Mouse (Mus musculus): ENCODE results near the gene Emd. TPM values are rescaled to one million over a fixed set of nuclear protein-coding genes. Genes with fewer than 3 reads are reported as not detected.

Emd gene
- polyA plus RNA-seq, 1 experiment from 2014 or later, result 28.0 TPM

- H3K4me1 ChIP-seq (replicated peaks; ENCODE audit: control insufficient read depth, insufficient read depth, low read length), result no peaks in the 10 kb centered on the region
- peak within 1 kb of the TSS; percentile 59 for H3K4me2 ChIP-seq (ENCODE audit: low read depth, low read length, severe bottlenecking)
- H3K9ac ChIP-seq (ENCODE audit: low read length), result peak within 1 kb of the TSS; percentile 72
- peaks cover 8% of the 10 kb centered on the region for H3K36me3 ChIP-seq (ENCODE audit: control insufficient read depth, insufficient read depth, low read length)
- 16% methylated on average over 38 of the region's 41 CpGs for WGBS
- no peaks in the 10 kb centered on the region for H3K9me3 ChIP-seq (ENCODE audit: control insufficient read depth, low read length)
- H3K4me3 ChIP-seq (ENCODE audit: low read depth, low read length), result peak within 1 kb of the TSS; percentile 56
- H3K27me3 ChIP-seq (ENCODE audit: control insufficient read depth, insufficient read depth, low read length), result no peaks in the 10 kb centered on the region
- ATAC-seq (replicated peaks; ENCODE audit: low FRiP score) (peak; percentile 83), DNase-seq (ENCODE audit: low spot score) (peak; percentile 87)
- H3K27ac ChIP-seq (ENCODE audit: low read depth, low read length), result peak within 1 kb of the TSS; percentile 83
These were observed 50.6 kb downstream of the Emd start, which contains the start of gene Gdi1 for GRCm38 (mm10) chrX:74304867-74305700. Gene Gdi1 (plus strand): TSS chrX:74304998.

Small RNA genes within 50 kb of the gene (microRNA-seq; reads per million reads assigned to microRNA genes)
- not detected for gene Mir7091 (ENCODE audit: insufficient number of aligned reads)

Other genes with a start within 250 kb of the Emd start
- gene Irak1, start 230.8 kb upstream of the Emd start, polyA plus RNA-seq (2014; fragmentation: Nextera tagmentation; extraction: Ambion mirVana), result 49.1 and 56.7 TPM in 2 replicates
- gene Opn1mw, start 127.2 kb upstream of the Emd start, polyA plus RNA-seq (2014; fragmentation: Nextera tagmentation; extraction: Ambion mirVana), result not detected in 2 replicates
- 17.0 and 19.8 TPM in 2 replicates for gene Mecp2, start 119.3 kb upstream of the Emd start, polyA plus RNA-seq (2014; fragmentation: Nextera tagmentation; extraction: Ambion mirVana)
- not detected in 2 replicates for gene Tex28, start 86.8 kb upstream of the Emd start, polyA plus RNA-seq (2014; fragmentation: Nextera tagmentation; extraction: Ambion mirVana)
- 0.28 TPM in 1 of 2 replicates, not detected in the other for gene Tktl1, start 77.4 kb upstream of the Emd start, polyA plus RNA-seq (2014; fragmentation: Nextera tagmentation; extraction: Ambion mirVana)
- gene Flna, start 4.9 kb upstream of the Emd start, polyA plus RNA-seq (2014; fragmentation: Nextera tagmentation; extraction: Ambion mirVana), result 242 and 249 TPM in 2 replicates
- 614 and 677 TPM in 2 replicates for gene Rpl10, start 16.1 kb downstream of the Emd start, polyA plus RNA-seq (2014; fragmentation: Nextera tagmentation; extraction: Ambion mirVana)
- gene Taz, start 27.2 kb downstream of the Emd start, polyA plus RNA-seq (2014; fragmentation: Nextera tagmentation; extraction: Ambion mirVana), result 58.1 and 64.3 TPM in 2 replicates
- gene Dnase1l1, start 27.6 kb downstream of the Emd start, polyA plus RNA-seq (2014; fragmentation: Nextera tagmentation; extraction: Ambion mirVana), result 3.5 and 5.2 TPM in 2 replicates
- gene Atp6ap1, start 42.4 kb downstream of the Emd start, polyA plus RNA-seq (2014; fragmentation: Nextera tagmentation; extraction: Ambion mirVana), result 82.1 and 86.5 TPM in 2 replicates
- gene Gdi1, start 50.3 kb downstream of the Emd start, polyA plus RNA-seq (2014; fragmentation: Nextera tagmentation; extraction: Ambion mirVana), result 396 and 419 TPM in 2 replicates
- gene Fam50a, start 58.3 kb downstream of the Emd start, polyA plus RNA-seq (2014; fragmentation: Nextera tagmentation; extraction: Ambion mirVana), result 62.5 and 65.6 TPM in 2 replicates
- gene Plxna3, start 74.4 kb downstream of the Emd start, polyA plus RNA-seq (2014; fragmentation: Nextera tagmentation; extraction: Ambion mirVana), result 27.4 and 28.3 TPM in 2 replicates
- 118 and 121 TPM in 2 replicates for gene Lage3, start 98.9 kb downstream of the Emd start, polyA plus RNA-seq (2014; fragmentation: Nextera tagmentation; extraction: Ambion mirVana)
- 72.8 and 72.9 TPM in 2 replicates for gene Ubl4a, start 118.5 kb downstream of the Emd start, polyA plus RNA-seq (2014; fragmentation: Nextera tagmentation; extraction: Ambion mirVana)
- 8.6 and 9.9 TPM in 2 replicates for gene Slc10a3, start 118.7 kb downstream of the Emd start, polyA plus RNA-seq (2014; fragmentation: Nextera tagmentation; extraction: Ambion mirVana)
- gene Fam3a, start 138.6 kb downstream of the Emd start, polyA plus RNA-seq (2014; fragmentation: Nextera tagmentation; extraction: Ambion mirVana), result 27.3 and 27.6 TPM in 2 replicates
- gene Ikbkg, start 138.6 kb downstream of the Emd start, polyA plus RNA-seq (2014; fragmentation: Nextera tagmentation; extraction: Ambion mirVana), result 22.2 and 22.9 TPM in 2 replicates
- gene G6pdx, start 174.5 kb downstream of the Emd start, polyA plus RNA-seq (2014; fragmentation: Nextera tagmentation; extraction: Ambion mirVana), result 55.7 and 59.8 TPM in 2 replicates
- gene Gm6880, start 226.7 kb downstream of the Emd start, polyA plus RNA-seq (2014; fragmentation: Nextera tagmentation; extraction: Ambion mirVana), result not detected in 2 replicates